Mouse (Mus musculus): Measurements from ENCODE around the gene Pcmtd2.
"Not testable (repeated sequence)": the region's sequence is repeated elsewhere in the genome, so short reads cannot be mapped to it uniquely, and the experiment has no call there.

Gene Pcmtd2

GRCm38 (mm10) chr2:181837372-181838292 lies at the start of gene Pcmtd2:
Pcmtd2 (plus strand) TSS chr2:181837854.
- DNase-seq (ENCODE audit: low read depth, low spot score): peak; percentile 94

- DNase-seq (ENCODE audit: low read depth, low spot score): no peak
Observed at GRCm38 (mm10) chr2:181789396-181789795, 48.3 kb upstream of the Pcmtd2 start.

GRCm38 (mm10) chr2:181793186-181793585 lies 44.5 kb upstream of the Pcmtd2 start:
- not testable (repeated sequence) for DNase-seq (ENCODE audit: low read depth, low spot score)

GRCm38 (mm10) chr2:181795641-181796130 lies 42.0 kb upstream of the Pcmtd2 start:
- DNase-seq (ENCODE audit: low read depth, low spot score): no peak

- no peak for DNase-seq (ENCODE audit: low read depth, low spot score)
Observed at GRCm38 (mm10) chr2:181797672-181798071, 40.0 kb upstream of the Pcmtd2 start.

- DNase-seq (ENCODE audit: low read depth, low spot score): no peak
Observed at GRCm38 (mm10) chr2:181829032-181829650, 8.5 kb upstream of the Pcmtd2 start.

- no peak for DNase-seq (ENCODE audit: low read depth, low spot score)
Observed at GRCm38 (mm10) chr2:181832745-181833144, 4.9 kb upstream of the Pcmtd2 start.

- DNase-seq (ENCODE audit: low read depth, low spot score): peak; percentile 26
Observed at GRCm38 (mm10) chr2:181838293-181838680, 633 bp downstream of the Pcmtd2 start.

- DNase-seq (ENCODE audit: low read depth, low spot score): no peak
Observed at GRCm38 (mm10) chr2:181845709-181846394, 8.2 kb downstream of the Pcmtd2 start.

GRCm38 (mm10) chr2:181863791-181864535 lies 26.3 kb downstream of the Pcmtd2 start, which contains the start of gene Polr3k:
Polr3k (plus strand) TSS chr2:181864337.
- peak; percentile 98 for DNase-seq (ENCODE audit: low read depth, low spot score)

GRCm38 (mm10) chr2:181864536-181864860 lies 26.8 kb downstream of the Pcmtd2 start:
- DNase-seq (ENCODE audit: low read depth, low spot score): no peak

GRCm38 (mm10) chr2:181866931-181867330 lies 29.3 kb downstream of the Pcmtd2 start:
- DNase-seq (ENCODE audit: low read depth, low spot score): peak; percentile 76

GRCm38 (mm10) chr2:181871039-181871438 lies 33.4 kb downstream of the Pcmtd2 start:
- DNase-seq (ENCODE audit: low read depth, low spot score): no peak

GRCm38 (mm10) chr2:181878903-181879302 lies 41.2 kb downstream of the Pcmtd2 start:
- no peak for DNase-seq (ENCODE audit: low read depth, low spot score)

GRCm38 (mm10) chr2:181883022-181883749 lies 45.5 kb downstream of the Pcmtd2 start:
- no peak for DNase-seq (ENCODE audit: low read depth, low spot score)

All from R1 (cell line).